Mouse (Mus musculus) liver, postnatal 0 days (tissue): Measurements from ENCODE around the gene Slc43a1.
A peak's percentile ranks its signal among the peaks of the same experiment; 100 is the strongest.

Experiments used
- CTCF ChIP-seq: sonication (generic); IDR thresholded peaks from 2 replicates; pipeline ENCODE4 v1.5.1; 2016; ENCODE audit warnings: antibody characterized with exemption, low read depth
- EP300 ChIP-seq: IDR thresholded peaks from 2 replicates; pipeline ENCODE4 v1.6.1; 2016; ENCODE audit warnings: antibody characterized with exemption, low read depth, mild to moderate bottlenecking

GRCm38 (mm10) chr2:84811880-84812279 is 26.8 kb upstream of the Slc43a1 start:
- TF ChIP-seq CTCF = no peak
- peak; percentile 100 for TF ChIP-seq EP300
